Mouse (Mus musculus) cerebellum, adult 2 months (tissue): Measurements from ENCODE around the gene Slc22a15. TPM values are rescaled to one million over a fixed set of nuclear protein-coding genes. Genes with fewer than 3 reads are reported as not detected.
A peak's percentile ranks its signal among the peaks of the same experiment; 100 is the strongest.

Source experiments
- DNase-seq, 2 experiments: peaks; one replicate each; pipeline ENCODE4 v3.0.0; 2021
- H3K27ac ChIP-seq: fragments of 200-500 bp; 2 replicates; pipeline ENCODE4 v1.5.1; 2012; ENCODE audit warnings: low read length, control low read depth, inconsistent platforms; ENCODE audit not compliant: insufficient read depth
- H3K27me3 ChIP-seq: fragments of 200-500 bp; 2 replicates; pipeline ENCODE4 v1.6.1; 2012; ENCODE audit warnings: inconsistent platforms, mild to moderate bottlenecking, low read length, moderate library complexity; ENCODE audit not compliant: control insufficient read depth, insufficient read depth
- H3K4me1 ChIP-seq: fragments of 200-500 bp; 2 replicates; pipeline ENCODE4 v1.6.1; 2011; ENCODE audit warnings: low read length; ENCODE audit not compliant: control insufficient read depth, insufficient read depth
- H3K4me3 ChIP-seq: fragments of 200-500 bp; replicated peaks from 2 replicates; pipeline ENCODE3; 2011; ENCODE audit warnings: mild to moderate bottlenecking, low read depth, low read length, control low read depth; ENCODE audit not compliant: insufficient read depth
- CTCF ChIP-seq: fragments of 200-500 bp; IDR thresholded peaks from 2 replicates; pipeline ENCODE4 v1.5.1; 2011; ENCODE audit warnings: low read depth, mild to moderate bottlenecking, control low read depth, low read length, moderate library complexity, borderline replicate concordance; ENCODE audit not compliant: insufficient read depth
- POLR2A ChIP-seq: fragments of 200-500 bp; IDR thresholded peaks from 2 replicates; pipeline ENCODE4 v1.6.1; 2011; ENCODE audit warnings: low read length, control low read depth, borderline replicate concordance; ENCODE audit not compliant: insufficient read depth
- WGBS: fragments of 180-500 bp; shearing (Covaris S2); methylation state at CpG from one replicate; pipeline ENCODE4 v1.1.7; 2018; 5-methylcytosine and 5-hydroxymethylcytosine counted together
- polyA plus RNA-seq: library from polyadenylated mRNA; depleted of rRNA; stranded (reverse); fragments of >200 nt; gene quantifications from 2 replicates; pipeline ENCODE4 v1.2.3, GENCODE M21; 2012

Slc22a15 gene
- polyA plus RNA-seq, 1 experiment: 14.8 TPM

GRCm38 (mm10) chr3:101929105-101929876 is 5.0 kb upstream of the Slc22a15 start:
- H3K4me1 ChIP-seq: peaks cover 6% of the 10 kb centered on the region
- peak; percentile 52 to 73 for DNase-seq
- no peak overlapping the region for H3K4me3 ChIP-seq
- no peak for TF ChIP-seq POLR2A
- no peak for TF ChIP-seq CTCF
- WGBS: 47% methylated on average over 4 of the region's 4 CpGs
- H3K27ac ChIP-seq: no peak overlapping the region
- no peaks in the 10 kb centered on the region for H3K27me3 ChIP-seq

- Histone ChIP-seq H3K27me3 (no peaks in the 10 kb centered on the region), H3K27ac (no peak overlapping the region), H3K4me1 (peaks cover 14% of the 10 kb centered on the region), H3K4me3 (no peak overlapping the region)
- TF ChIP-seq POLR2A: no peak
- no peak for DNase-seq
These were observed 2.4 kb upstream of the Slc22a15 start for GRCm38 (mm10) chr3:101926636-101927035.

- 13% methylated on average over 1 of the region's 1 CpGs for WGBS
- H3K27ac ChIP-seq: no peak overlapping the region
These were observed 1.4 kb upstream of the Slc22a15 start for GRCm38 (mm10) chr3:101925663-101926062.

GRCm38 (mm10) chr3:101922366-101922765 is 1.9 kb downstream of the Slc22a15 start:
- peak in 1 of 2 experiments; percentile 32 for DNase-seq
- Histone ChIP-seq H3K27me3 (no peaks in the 10 kb centered on the region), H3K4me1 (peaks cover 11% of the 10 kb centered on the region), H3K27ac (peak overlapping the region; percentile 38; the same call in 1 of the 2 replicates), H3K4me3 (peak overlapping the region; percentile 40)
- WGBS: 34% methylated on average over 7 of the region's 7 CpGs
- TF ChIP-seq CTCF (no peak), POLR2A (no peak)

More at GRCm38 (mm10) chr3:101925663-101926062, 1.4 kb upstream of the Slc22a15 start:
- TF ChIP-seq POLR2A (peak; percentile 52; the same call in 1 of the 2 replicates), CTCF (no peak)
- H3K27me3 ChIP-seq: no peaks in the 10 kb centered on the region
- peaks cover 14% of the 10 kb centered on the region for H3K4me1 ChIP-seq
- peak; percentile 70 to 88 for DNase-seq
- no peak overlapping the region for H3K4me3 ChIP-seq

GRCm38 (mm10) chr3:101918526-101918925 is 5.7 kb downstream of the Slc22a15 start:
- no peak overlapping the region for H3K27ac ChIP-seq
- no peak overlapping the region for H3K4me3 ChIP-seq
- H3K27me3 ChIP-seq: no peaks in the 10 kb centered on the region
- H3K4me1 ChIP-seq: peaks cover 18% of the 10 kb centered on the region
- WGBS: 94% methylated on average over 3 of the region's 3 CpGs
- no peak for DNase-seq
- TF ChIP-seq CTCF: no peak
- TF ChIP-seq POLR2A: no peak

GRCm38 (mm10) chr3:101917665-101918064 is 6.6 kb downstream of the Slc22a15 start:
- WGBS: 43% methylated on average over 3 of the region's 3 CpGs
- no peak for TF ChIP-seq POLR2A
- no peak for TF ChIP-seq CTCF
- Histone ChIP-seq H3K27me3 (no peaks in the 10 kb centered on the region), H3K4me3 (no peak overlapping the region), H3K27ac (no peak overlapping the region), H3K4me1 (peaks cover 18% of the 10 kb centered on the region)
- no peak for DNase-seq

- Histone ChIP-seq H3K4me1 (peaks cover 10% of the 10 kb centered on the region), H3K4me3 (no peak overlapping the region), H3K27ac (no peak overlapping the region), H3K27me3 (no peaks in the 10 kb centered on the region)
- DNase-seq: no peak
- TF ChIP-seq CTCF (no peak), POLR2A (no peak)
- 56% methylated on average over 5 of the region's 5 CpGs for WGBS
These were observed 7.7 kb downstream of the Slc22a15 start for GRCm38 (mm10) chr3:101916525-101916924.

- H3K27ac ChIP-seq: no peak overlapping the region
These were observed 9.0 kb downstream of the Slc22a15 start for GRCm38 (mm10) chr3:101915048-101915801.

More at GRCm38 (mm10) chr3:101915048-101915801, 9.0 kb downstream of the Slc22a15 start:
- peaks cover 10% of the 10 kb centered on the region for H3K4me1 ChIP-seq
- peak; percentile 34 to 48 for DNase-seq
- no peak overlapping the region for H3K4me3 ChIP-seq
- 43% methylated on average over 14 of the region's 14 CpGs for WGBS
- no peaks in the 10 kb centered on the region for H3K27me3 ChIP-seq
- no peak for TF ChIP-seq CTCF
- no peak for TF ChIP-seq POLR2A
